ENCODE assay signal across 20 mouse cellular contexts in the genomic region with DNA sequence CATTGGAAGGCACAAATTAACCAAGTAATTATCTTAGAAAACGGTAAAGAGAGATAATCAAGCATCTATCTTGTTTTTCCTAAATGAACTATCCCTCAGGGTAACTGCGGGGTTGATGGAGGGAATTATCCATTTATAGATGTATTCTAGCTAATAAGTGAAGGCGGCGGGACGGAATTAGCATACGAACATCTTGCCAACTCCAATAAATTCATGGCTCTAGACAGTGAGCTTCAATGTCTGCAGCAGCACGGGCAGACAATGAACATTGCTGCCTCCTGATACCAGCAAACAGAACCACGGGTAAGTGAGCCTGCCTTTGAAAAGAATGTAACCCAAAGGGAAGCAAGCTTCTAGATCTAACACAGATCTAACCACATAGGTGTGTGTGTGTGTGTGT.
A peak's percentile ranks its signal among the peaks of the same experiment; 100 is the strongest.
DNase-seq lines count a peak whose midpoint lies in the region; ATAC-seq and TF ChIP-seq lines count a peak whose summit lies in the region.
"Had no signal": no experiment of that assay in that cellular context is flagged by ENCODE, and none has a peak within 500 bp of the region (broad histone marks: within the 10 kb centered on the region; RNA-seq: fewer than 3 reads in every experiment).

No protein-coding gene starts in this region.

- WGBS in hindbrain, embryonic 14.5 days, result 39% methylated on average over 8 of the region's 8 CpGs
- WGBS in hindbrain, embryonic 10.5 days, result 85% methylated on average over 8 of the region's 8 CpGs
- whole genome bisulfite sequencing in midbrain, embryonic 14.5 days, result 35% methylated on average over 8 of the region's 8 CpGs
- WGBS in midbrain, embryonic 10.5 days, result 87% methylated on average over 8 of the region's 8 CpGs
- 18% methylated on average over 8 of the region's 8 CpGs for WGBS in forebrain, postnatal 0 days
- 16% methylated on average over 8 of the region's 8 CpGs for WGBS in neural tube, embryonic 15.5 days

- TF ChIP-seq CTCF in forebrain, postnatal 0 days (IDR thresholded peaks at IDR 0.05; ENCODE audit: low read depth), result no peak

- peak; percentile 48; the same call in 1 of the 2 replicates for ATAC-seq in hindbrain, embryonic 14.5 days (ENCODE audit: low FRiP score)
- ATAC-seq in midbrain, embryonic 14.5 days (ENCODE audit: low FRiP score, low TSS enrichment), result no peak
- peak; percentile 45; the same call in 1 of the 2 replicates for ATAC-seq in forebrain, postnatal 0 days
- ATAC-seq in neural tube, embryonic 15.5 days (ENCODE audit: low FRiP score), result no peak
- ATAC-seq: liver, embryonic 12.5 days had no signal

- H3K4me1 ChIP-seq in hindbrain, embryonic 14.5 days (replicated peaks; ENCODE audit: control insufficient read depth, insufficient read depth, low read length), result peaks cover 5% of the 10 kb centered on the region; the same call in 1 of the 2 replicates
- H3K4me1 ChIP-seq in hindbrain, embryonic 10.5 days (replicated peaks), result 0 out of 2 replicates have a peak, but pooled peaks cover 4% of the 10 kb centered on the region
- H3K4me1 ChIP-seq in midbrain, embryonic 14.5 days (ENCODE audit: control insufficient read depth, insufficient read depth, low read length), result no peaks in the 10 kb centered on the region
- no peaks in the 10 kb centered on the region for H3K4me1 ChIP-seq in midbrain, embryonic 10.5 days
- 0 out of 2 replicates have a peak, but pooled peaks cover 6% of the 10 kb centered on the region for H3K4me1 ChIP-seq in forebrain, postnatal 0 days (ENCODE audit: insufficient read depth)
- peaks cover 12% of the 10 kb centered on the region; the same call in 1 of the 2 replicates for H3K4me1 ChIP-seq in neural tube, embryonic 15.5 days
- H3K4me1 ChIP-seq: limb, embryonic 12.5 days; liver, embryonic 12.5 days; stomach, embryonic 15.5 days had no signal

- H3K27ac ChIP-seq in hindbrain, embryonic 14.5 days, result peak overlapping the region; percentile 54; the same call in 1 of the 2 replicates
- H3K27ac ChIP-seq in hindbrain, embryonic 10.5 days, result no peak overlapping the region
- H3K27ac ChIP-seq in midbrain, embryonic 14.5 days (replicated peaks; ENCODE audit: low read depth, low read length), result no peak overlapping the region
- H3K27ac ChIP-seq in midbrain, embryonic 10.5 days (replicated peaks), result no peak overlapping the region
- H3K27ac ChIP-seq in forebrain, postnatal 0 days (ENCODE audit: low read depth, low read length), result no peak overlapping the region
- no peak overlapping the region for H3K27ac ChIP-seq in neural tube, embryonic 15.5 days (replicated peaks)
- H3K27ac ChIP-seq: limb, embryonic 12.5 days; liver, embryonic 12.5 days; stomach, embryonic 15.5 days had no signal

- H3K36me3 ChIP-seq in hindbrain, embryonic 14.5 days (replicated peaks; ENCODE audit: control insufficient read depth, insufficient read depth), result no peaks in the 10 kb centered on the region
- H3K36me3 ChIP-seq in hindbrain, embryonic 10.5 days, result no peaks in the 10 kb centered on the region
- H3K36me3 ChIP-seq in midbrain, embryonic 14.5 days (ENCODE audit: control insufficient read depth, insufficient read depth, low read length), result no peaks in the 10 kb centered on the region
- H3K36me3 ChIP-seq in midbrain, embryonic 10.5 days, result no peaks in the 10 kb centered on the region
- H3K36me3 ChIP-seq in forebrain, postnatal 0 days (ENCODE audit: insufficient read depth), result no peaks in the 10 kb centered on the region
- no peaks in the 10 kb centered on the region for H3K36me3 ChIP-seq in neural tube, embryonic 15.5 days
- H3K36me3 ChIP-seq: limb, embryonic 12.5 days; liver, embryonic 12.5 days; stomach, embryonic 15.5 days had no signal

- peak; percentile 64 for DNase-seq in hindbrain, embryonic 14.5 days (ENCODE audit: low spot score)
- DNase-seq in hindbrain, embryonic 10.5 days (ENCODE audit: low spot score), result no peak
- DNase-seq in midbrain, embryonic 14.5 days, result peak; percentile 64
- DNase-seq in midbrain, embryonic 10.5 days (ENCODE audit: low spot score), result no peak
- DNase-seq in forebrain, postnatal 0 days, result peak; percentile 41
- DNase-seq in right cerebral cortex, adult 18-20 months, result no peak
- no peak for DNase-seq in adrenal gland, postnatal 10 days
- DNase-seq: cerebellum, adult 9-11 months; kidney, adult 11 months; lung, embryonic 14.5 days; lung, postnatal 36 days; right cerebral cortex, postnatal 14 days; spleen, adult 18-20 months; thymus, adult 18-20 months; thymus, postnatal 4 days had no signal

- no peak overlapping the region for H3K9ac ChIP-seq in hindbrain, embryonic 14.5 days
- H3K9ac ChIP-seq in midbrain, embryonic 14.5 days (replicated peaks; ENCODE audit: low read length), result no peak overlapping the region
- H3K9ac ChIP-seq in forebrain, postnatal 0 days, result no peak overlapping the region
- no peak overlapping the region for H3K9ac ChIP-seq in neural tube, embryonic 15.5 days (replicated peaks)
- H3K9ac ChIP-seq: limb, embryonic 12.5 days; liver, embryonic 12.5 days; lung, embryonic 14.5 days; stomach, embryonic 15.5 days had no signal

- H3K4me3 ChIP-seq in hindbrain, embryonic 14.5 days (replicated peaks; ENCODE audit: low read length), result no peak overlapping the region
- no peak overlapping the region for H3K4me3 ChIP-seq in hindbrain, embryonic 10.5 days
- no peak overlapping the region for H3K4me3 ChIP-seq in midbrain, embryonic 14.5 days (replicated peaks; ENCODE audit: low read depth, low read length)
- no peak overlapping the region for H3K4me3 ChIP-seq in midbrain, embryonic 10.5 days
- no peak overlapping the region for H3K4me3 ChIP-seq in forebrain, postnatal 0 days (ENCODE audit: low read depth, low read length)
- no peak overlapping the region for H3K4me3 ChIP-seq in neural tube, embryonic 15.5 days (replicated peaks)
- H3K4me3 ChIP-seq: limb, embryonic 12.5 days; liver, embryonic 12.5 days; myocyte; stomach, embryonic 15.5 days had no signal

- H3K4me2 ChIP-seq in hindbrain, embryonic 14.5 days (replicated peaks), result 0 out of 2 replicates have a peak overlapping the region, but pooled peaks have one; percentile 12
- H3K4me2 ChIP-seq in midbrain, embryonic 14.5 days (ENCODE audit: low read length), result no peak overlapping the region
- H3K4me2 ChIP-seq in forebrain, postnatal 0 days (ENCODE audit: low read depth), result peak overlapping the region; percentile 19
- H3K4me2 ChIP-seq in neural tube, embryonic 15.5 days, result peak overlapping the region; percentile 15; the same call in 1 of the 2 replicates
- H3K4me2 ChIP-seq: limb, embryonic 12.5 days; liver, embryonic 12.5 days; lung, embryonic 14.5 days; stomach, embryonic 15.5 days had no signal

- no peaks in the 10 kb centered on the region for H3K27me3 ChIP-seq in hindbrain, embryonic 14.5 days (ENCODE audit: control insufficient read depth, insufficient read depth, low read length)
- H3K27me3 ChIP-seq in hindbrain, embryonic 10.5 days (ENCODE audit: insufficient read depth, poor library complexity, severe bottlenecking), result no peaks in the 10 kb centered on the region
- H3K27me3 ChIP-seq in midbrain, embryonic 14.5 days (ENCODE audit: control insufficient read depth, insufficient read depth, low read length), result no peaks in the 10 kb centered on the region
- H3K27me3 ChIP-seq in midbrain, embryonic 10.5 days (ENCODE audit: low read depth, poor library complexity, severe bottlenecking), result no peaks in the 10 kb centered on the region
- no peaks in the 10 kb centered on the region for H3K27me3 ChIP-seq in forebrain, postnatal 0 days (ENCODE audit: insufficient read depth, low read length)
- H3K27me3 ChIP-seq in neural tube, embryonic 15.5 days (replicated peaks), result no peaks in the 10 kb centered on the region
- H3K27me3 ChIP-seq: limb, embryonic 12.5 days; liver, embryonic 12.5 days; stomach, embryonic 15.5 days had no signal

- H3K9me3 ChIP-seq in hindbrain, embryonic 14.5 days (ENCODE audit: control insufficient read depth, low read length), result no peaks in the 10 kb centered on the region
- no peaks in the 10 kb centered on the region for H3K9me3 ChIP-seq in hindbrain, embryonic 10.5 days
- H3K9me3 ChIP-seq in midbrain, embryonic 14.5 days (ENCODE audit: control insufficient read depth, low read length), result no peaks in the 10 kb centered on the region
- no peaks in the 10 kb centered on the region for H3K9me3 ChIP-seq in midbrain, embryonic 10.5 days (replicated peaks)
- H3K9me3 ChIP-seq in forebrain, postnatal 0 days (ENCODE audit: low read length), result no peaks in the 10 kb centered on the region
- no peaks in the 10 kb centered on the region for H3K9me3 ChIP-seq in neural tube, embryonic 15.5 days (replicated peaks)
- H3K9me3 ChIP-seq: limb, embryonic 12.5 days; liver, embryonic 12.5 days; stomach, embryonic 15.5 days had no signal

Comparison
In these comparisons a context has a peak if more than half of its experiments do, and no peak if none do; other contexts are left out.
1. DNase-seq: peak in hindbrain, embryonic 14.5 days (single experiment), midbrain, embryonic 14.5 days (single experiment) and forebrain, postnatal 0 days (single experiment); none in hindbrain, embryonic 10.5 days (single experiment), midbrain, embryonic 10.5 days (single experiment), right cerebral cortex, adult 18-20 months (single experiment) and adrenal gland, postnatal 10 days (single experiment).
2. ATAC-seq: peak in hindbrain, embryonic 14.5 days (single experiment) and forebrain, postnatal 0 days (single experiment); none in midbrain, embryonic 14.5 days (single experiment) and neural tube, embryonic 15.5 days (single experiment).